Comparison of ENCODE assay signal across 12 mouse cellular contexts in genomic region chr6:127439540-127440195, GRCm38 (mm10). TPM values are rescaled to one million over a fixed set of nuclear protein-coding genes. Genes with fewer than 3 reads are reported as not detected.
DNase-seq lines count a peak whose midpoint lies in the region; ATAC-seq lines count a peak whose summit lies in the region.
"Had no signal": no experiment of that assay in that cellular context is flagged by ENCODE, and none has a peak within 500 bp of the region (broad histone marks: within the 10 kb centered on the region; RNA-seq: fewer than 3 reads in every experiment).

No protein-coding gene starts in this region.

- no peak overlapping the region for H3K4me2 ChIP-seq in forebrain, embryonic 12.5 days
- no peak overlapping the region for H3K4me2 ChIP-seq in hindbrain, embryonic 14.5 days (replicated peaks)
- no peak overlapping the region for H3K4me2 ChIP-seq in midbrain, embryonic 15.5 days
- H3K4me2 ChIP-seq: intestine, embryonic 15.5 days had no signal

- no peaks in the 10 kb centered on the region for H3K27me3 ChIP-seq in forebrain, embryonic 12.5 days
- no peaks in the 10 kb centered on the region for H3K27me3 ChIP-seq in hindbrain, embryonic 14.5 days (ENCODE audit: control insufficient read depth, insufficient read depth, low read length)
- H3K27me3 ChIP-seq in midbrain, embryonic 15.5 days (replicated peaks), result 0 out of 2 replicates have a peak, but pooled peaks cover 2% of the 10 kb centered on the region
- H3K27me3 ChIP-seq: intestine, embryonic 15.5 days had no signal

- no peak overlapping the region for H3K4me3 ChIP-seq in forebrain, embryonic 12.5 days (replicated peaks)
- H3K4me3 ChIP-seq in hindbrain, embryonic 14.5 days (replicated peaks; ENCODE audit: low read length), result no peak overlapping the region
- H3K4me3 ChIP-seq in midbrain, embryonic 15.5 days, result no peak overlapping the region
- H3K4me3 ChIP-seq: gastrocnemius, adult 2 months; intestine, embryonic 15.5 days had no signal

- DNase-seq in cerebellum, postnatal 25 days, result peak; percentile 38 to 54
- DNase-seq in cerebellum, adult 11 months, result no peak
- DNase-seq in hindbrain, embryonic 14.5 days (ENCODE audit: low spot score), result no peak
- DNase-seq in MN1 (ENCODE audit: low spot score), result no peak
- no peak for DNase-seq in heart, adult 18-20 months
- DNase-seq: gastrocnemius, adult 2 months; heart, adult 11 months; lung, postnatal 4 days had no signal

- no peak overlapping the region for H3K27ac ChIP-seq in forebrain, embryonic 12.5 days
- peak overlapping the region; percentile 56; the same call in 1 of the 2 replicates for H3K27ac ChIP-seq in hindbrain, embryonic 14.5 days
- peak overlapping the region; percentile 72 for H3K27ac ChIP-seq in midbrain, embryonic 15.5 days
- H3K27ac ChIP-seq: gastrocnemius, adult 2 months; intestine, embryonic 15.5 days had no signal

- no peak overlapping the region for H3K9ac ChIP-seq in forebrain, embryonic 12.5 days
- no peak overlapping the region for H3K9ac ChIP-seq in hindbrain, embryonic 14.5 days
- H3K9ac ChIP-seq in midbrain, embryonic 15.5 days, result no peak overlapping the region
- H3K9ac ChIP-seq: intestine, embryonic 15.5 days had no signal

- no peaks in the 10 kb centered on the region for H3K36me3 ChIP-seq in forebrain, embryonic 12.5 days (replicated peaks)
- H3K36me3 ChIP-seq in hindbrain, embryonic 14.5 days (replicated peaks; ENCODE audit: control insufficient read depth, insufficient read depth), result no peaks in the 10 kb centered on the region
- no peaks in the 10 kb centered on the region for H3K36me3 ChIP-seq in midbrain, embryonic 15.5 days (replicated peaks)
- H3K36me3 ChIP-seq: intestine, embryonic 15.5 days had no signal

- peak; percentile 33; the same call in 1 of the 2 replicates for ATAC-seq in forebrain, embryonic 12.5 days (ENCODE audit: low FRiP score)
- 0 out of 2 replicates have a peak, but pooled peaks have one; percentile 53 for ATAC-seq in hindbrain, embryonic 14.5 days (ENCODE audit: low FRiP score)
- peak; percentile 65 for ATAC-seq in midbrain, embryonic 15.5 days (replicated peaks)
- ATAC-seq in megakaryocyte, adult 5-6 weeks (ENCODE audit: poor library complexity, severe bottlenecking), result no peak
- ATAC-seq: intestine, embryonic 15.5 days had no signal

- H3K9me3 ChIP-seq in forebrain, embryonic 12.5 days, result no peaks in the 10 kb centered on the region
- no peaks in the 10 kb centered on the region for H3K9me3 ChIP-seq in hindbrain, embryonic 14.5 days (ENCODE audit: control insufficient read depth, low read length)
- H3K9me3 ChIP-seq in midbrain, embryonic 15.5 days, result no peaks in the 10 kb centered on the region
- H3K9me3 ChIP-seq: intestine, embryonic 15.5 days had no signal

- H3K4me1 ChIP-seq in forebrain, embryonic 12.5 days, result peaks cover 38% of the 10 kb centered on the region
- H3K4me1 ChIP-seq in hindbrain, embryonic 14.5 days (replicated peaks; ENCODE audit: control insufficient read depth, insufficient read depth, low read length), result peaks cover 13% of the 10 kb centered on the region
- peaks cover 31% of the 10 kb centered on the region for H3K4me1 ChIP-seq in midbrain, embryonic 15.5 days
- H3K4me1 ChIP-seq: intestine, embryonic 15.5 days had no signal

- 81% methylated on average over 5 of the region's 5 CpGs for WGBS in forebrain, embryonic 12.5 days
- 84% methylated on average over 5 of the region's 5 CpGs for WGBS in hindbrain, embryonic 14.5 days
- 82% methylated on average over 5 of the region's 5 CpGs for WGBS in midbrain, embryonic 15.5 days

RNA-seq across cellular contexts. Expression of gene Parp11, which starts 7.0 kb away (rescaled TPM):
- 69.2 and 75.3 TPM in 2 replicates for polyA plus RNA-seq in forebrain, embryonic 12.5 days (2016; fragmentation: Nextera tagmentation; extraction: Ambion mirVana)
- polyA plus RNA-seq in hindbrain, embryonic 14.5 days (2014; fragmentation: Nextera tagmentation; extraction: Ambion mirVana), result 85.8 and 95.7 TPM in 2 replicates
- 90.4 and 95.6 TPM in 2 replicates for polyA plus RNA-seq in midbrain, embryonic 15.5 days (2015; fragmentation: Nextera tagmentation; extraction: Ambion mirVana)
- total RNA-seq in megakaryocyte, adult 5-6 weeks (2015), result 11.0 and 11.7 TPM in 2 replicates
- 19.1 and 25.2 TPM in 2 replicates for total RNA-seq in megakaryocyte, adult 5-6 weeks (2017)
- total RNA-seq in heart, adult 18-20 months (2021), result 1 to 10 TPM; 8.7 to 9.7 TPM

Comparison
In these comparisons a context has a peak if more than half of its experiments do, and no peak if none do; other contexts are left out.
1. DNase-seq: peak in cerebellum, postnatal 25 days (2 of 2); none in cerebellum, adult 11 months (single experiment), hindbrain, embryonic 14.5 days (single experiment), MN1 (single experiment) and heart, adult 18-20 months (0 of 2).